Mouse (Mus musculus) right cerebral cortex, postnatal 14 days (tissue): ENCODE data around the gene Eci3.
A peak's percentile ranks its signal among the peaks of the same experiment; 100 is the strongest.
"Not testable (repeated sequence)": the region's sequence is repeated elsewhere in the genome, so short reads cannot be mapped to it uniquely, and the experiment has no call there.

ENCODE experiments used
- DNase-seq: peaks from one replicate; pipeline ENCODE4 v3.0.0; 2022

Eci3 gene

DNA sequence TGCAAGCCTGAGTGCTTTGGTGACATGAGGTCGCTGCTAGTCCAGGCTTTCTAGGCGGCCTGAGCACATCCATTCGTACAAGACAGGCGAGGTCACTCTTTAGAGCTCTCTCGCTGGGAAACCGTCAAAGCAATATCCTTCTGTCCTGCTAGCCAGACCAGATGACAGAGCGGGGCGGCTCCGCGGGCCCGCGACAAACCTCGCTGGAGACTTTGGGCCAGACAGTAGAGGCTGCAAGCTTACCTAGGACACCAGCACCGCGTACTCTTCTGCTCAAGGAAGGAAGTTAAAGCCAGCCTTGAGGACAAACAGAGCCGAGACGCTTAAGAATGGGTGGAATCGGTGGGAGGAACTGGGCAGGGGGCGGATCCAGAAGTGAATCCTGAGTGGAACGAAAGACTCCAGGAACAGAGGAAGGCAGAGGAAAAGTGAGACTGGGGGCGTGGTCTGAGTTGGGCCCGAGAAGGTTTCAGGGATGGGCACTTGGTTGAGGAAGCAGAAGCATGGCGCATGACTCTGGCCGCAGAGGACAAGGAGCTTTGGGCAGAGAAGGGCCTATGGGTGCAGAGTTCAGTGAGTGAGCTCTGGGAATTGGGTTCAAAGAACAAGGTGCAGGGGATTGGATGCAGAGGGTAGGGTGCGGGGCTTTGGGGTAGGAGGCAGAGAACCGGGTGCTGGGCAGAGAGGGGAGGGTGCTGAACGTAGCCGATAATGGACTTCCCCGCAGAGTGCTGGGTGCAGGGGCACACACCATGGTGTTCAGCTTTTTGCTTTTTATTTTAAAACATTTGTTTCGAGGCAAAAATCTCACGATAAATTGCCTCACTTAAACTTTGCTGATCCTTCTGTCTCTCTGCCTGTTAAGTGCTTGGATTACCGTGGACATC lies at the start of gene Eci3:
TSS of gene Eci3 (minus strand) at position 300 of the 887 bp plus-strand sequence.
- no peak for DNase-seq

DNA sequence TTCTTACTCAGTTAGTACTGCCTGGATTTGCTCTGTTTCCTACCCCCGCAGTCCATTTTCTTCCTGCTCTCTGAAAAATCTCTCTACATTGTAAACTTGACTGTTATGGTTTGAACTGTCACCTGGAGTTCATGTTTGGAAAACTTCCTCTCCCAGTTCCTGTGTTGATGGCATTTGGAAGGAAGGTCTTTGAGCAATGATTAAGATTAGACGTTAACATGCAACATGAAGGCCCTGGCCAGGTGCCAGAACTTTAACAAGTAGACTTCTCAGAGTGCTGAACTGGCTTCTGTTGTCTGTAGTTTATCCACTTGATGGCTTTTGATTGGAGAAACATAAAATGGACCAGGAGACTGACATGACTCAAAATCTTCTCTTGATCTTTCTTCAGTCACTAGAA lies 32.3 kb upstream of the Eci3 start:
- peak; percentile 18 for DNase-seq

DNA sequence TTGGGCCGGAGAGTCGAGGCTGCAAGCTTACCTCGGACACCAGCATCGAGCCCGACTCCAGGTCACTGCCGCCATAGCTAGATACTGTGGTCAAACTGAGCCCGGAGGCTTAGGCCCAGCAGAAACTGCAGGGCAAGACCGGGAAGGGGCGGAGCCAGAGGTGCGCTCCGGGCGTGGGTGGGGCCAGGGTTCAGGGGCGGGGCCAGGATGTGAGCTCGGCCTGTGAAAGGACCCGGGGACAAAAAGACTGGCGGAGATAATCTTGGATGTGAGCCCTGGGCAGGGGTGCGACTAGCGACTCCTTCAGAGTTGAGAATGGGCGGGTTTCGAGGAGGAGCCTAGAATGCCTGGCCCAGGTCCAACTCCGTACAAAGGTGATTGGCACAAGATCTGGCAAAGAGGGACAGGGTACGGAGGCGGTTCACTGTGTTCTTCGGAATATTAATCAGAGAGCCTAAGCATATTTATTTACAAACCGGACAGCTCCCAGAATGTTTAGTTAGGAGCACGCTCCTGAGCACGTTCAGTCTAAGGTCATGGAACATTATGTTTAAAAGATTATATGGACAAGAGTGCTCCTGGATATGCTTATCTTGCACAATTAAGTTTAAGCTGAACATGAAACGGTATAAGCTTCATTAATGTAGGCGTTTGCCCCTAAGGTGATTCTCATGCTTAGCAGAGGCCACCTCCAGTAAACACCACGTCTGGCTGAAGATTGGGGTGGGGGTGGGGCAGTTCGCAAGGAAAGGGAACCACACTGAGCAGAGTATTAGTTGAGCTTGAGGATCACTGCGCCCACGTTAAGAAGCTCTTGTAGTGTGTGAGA lies 30.6 kb upstream of the Eci3 start:
- DNase-seq, result peak; percentile 84

DNA sequence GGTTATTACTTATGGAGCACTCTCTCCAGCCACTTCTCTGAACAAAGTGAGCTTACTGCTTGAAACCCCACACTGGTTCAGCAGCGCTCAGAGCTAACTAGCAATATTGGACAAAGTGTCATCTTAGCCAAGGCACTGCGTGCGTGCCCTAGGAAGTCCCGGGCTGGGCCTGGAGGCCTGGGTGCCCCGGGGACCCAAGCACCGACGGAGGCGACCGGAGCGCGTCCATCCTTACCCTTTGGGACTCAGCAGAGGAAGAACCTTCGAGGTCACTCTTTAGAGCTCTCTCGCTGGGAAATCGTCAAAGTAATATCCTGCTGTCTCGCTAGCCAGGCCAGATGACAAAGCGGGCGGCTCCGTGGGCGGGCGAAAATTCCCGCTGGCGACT lies 30.0 kb upstream of the Eci3 start:
- no peak for DNase-seq

DNA sequence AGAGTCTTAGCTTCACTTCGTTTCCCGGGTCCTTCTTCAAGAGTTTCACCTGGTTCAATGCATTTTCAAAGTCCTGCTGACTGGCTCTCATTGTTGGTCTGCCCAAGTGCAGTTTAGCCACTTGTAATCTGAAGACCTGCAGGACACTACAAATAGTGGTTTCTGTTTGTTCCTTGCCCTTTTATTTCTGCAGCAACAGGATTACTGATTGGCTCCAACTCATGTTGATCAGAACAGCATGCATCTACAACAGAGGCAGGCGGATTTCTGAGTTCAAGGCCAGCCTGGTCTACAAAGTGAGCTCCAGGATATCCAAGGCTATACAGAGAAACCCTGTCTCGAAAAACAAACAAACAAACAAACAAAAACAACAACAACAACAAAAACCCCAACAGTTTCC lies 29.5 kb upstream of the Eci3 start:
- DNase-seq, result no peak

DNA sequence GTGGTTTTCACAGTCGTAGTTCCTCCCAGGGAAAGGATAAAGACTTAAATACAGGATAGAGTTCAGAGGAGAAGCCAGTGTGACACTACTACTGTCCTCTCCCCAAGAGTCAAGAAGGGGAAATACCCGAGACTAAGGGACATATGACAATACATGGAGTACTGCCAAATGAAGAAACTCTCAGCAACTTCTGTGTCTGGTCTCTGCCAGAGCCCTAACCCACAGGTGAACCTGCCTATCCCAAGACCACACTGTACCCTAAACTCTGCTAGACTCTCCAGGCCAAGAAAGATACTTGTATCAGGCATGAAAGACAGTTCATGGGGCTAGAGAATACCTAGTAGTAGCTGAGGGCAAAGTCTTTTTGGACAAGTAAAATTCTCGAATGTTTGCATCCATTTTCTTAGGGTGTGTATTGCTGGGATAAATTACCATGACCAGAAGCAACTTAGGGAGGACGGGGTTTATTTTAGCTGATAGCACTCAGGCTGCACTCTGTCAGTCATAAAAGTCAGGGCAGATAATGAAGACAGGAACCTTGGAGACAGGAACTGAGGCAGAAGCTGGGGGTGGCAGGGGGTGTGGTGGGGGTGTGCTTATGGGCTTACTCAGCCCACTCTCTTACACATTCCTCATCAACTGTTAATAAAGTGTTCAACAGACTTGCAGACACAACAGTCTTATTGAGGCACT lies 28.1 kb upstream of the Eci3 start:
- DNase-seq, result no peak

DNA sequence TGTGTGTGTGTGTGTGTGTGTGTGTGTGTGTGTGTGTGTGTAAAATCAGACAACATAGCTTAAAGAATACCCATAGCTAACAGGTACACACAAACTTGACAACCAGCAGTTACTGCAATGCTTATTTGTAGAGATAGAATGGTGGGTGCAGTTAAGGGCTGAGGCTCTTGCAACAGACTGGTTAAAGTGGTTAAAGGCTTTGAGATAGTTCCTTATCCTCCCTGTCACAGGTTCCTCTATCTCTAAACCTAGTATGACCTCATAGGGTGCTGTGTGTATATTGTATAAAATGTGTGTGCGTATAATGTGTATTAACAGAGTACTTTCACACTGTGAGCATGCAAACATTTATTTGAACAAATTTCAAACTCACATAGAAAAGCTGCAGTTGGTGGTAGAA lies 19.9 kb upstream of the Eci3 start:
- not testable (repeated sequence) for DNase-seq

DNA sequence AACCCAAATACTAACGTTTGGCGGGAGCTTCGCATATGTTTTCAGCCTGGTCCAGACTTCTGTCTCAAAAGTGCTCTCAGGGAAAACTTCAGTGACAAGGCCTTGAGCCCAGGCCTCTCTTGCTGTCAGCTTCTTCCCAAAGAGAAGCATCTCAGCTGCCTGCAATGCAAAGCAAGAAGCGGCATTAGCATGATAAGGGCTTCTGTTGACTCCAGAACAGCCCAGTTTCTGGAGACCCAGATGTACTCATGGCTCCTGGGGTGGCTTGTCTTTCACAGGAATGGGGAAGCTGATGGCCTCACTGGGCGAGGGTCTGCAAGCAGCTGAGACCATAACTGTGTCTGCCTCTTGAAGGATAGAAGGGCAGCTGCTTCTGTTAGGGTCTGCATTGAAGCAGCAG lies 15.0 kb upstream of the Eci3 start:
- DNase-seq, result not testable (repeated sequence)

DNA sequence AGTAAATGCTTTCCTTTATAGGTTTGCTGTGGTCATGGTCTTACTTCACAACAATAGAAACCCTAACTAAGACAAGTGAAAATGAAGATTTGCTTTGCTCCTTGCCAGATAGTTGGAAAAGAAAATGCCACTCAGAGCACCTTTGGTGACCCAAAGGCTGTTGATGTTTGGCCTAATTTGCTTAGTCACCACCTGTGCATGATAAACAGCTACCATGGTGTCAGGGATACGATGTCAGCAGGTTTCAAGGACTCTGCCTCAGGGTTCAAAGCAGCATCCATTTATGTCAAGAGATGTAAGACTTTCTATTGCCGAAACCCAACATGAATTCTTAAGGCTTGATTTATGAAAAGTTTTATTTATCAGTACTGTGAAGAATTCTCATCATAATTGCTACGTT lies 13.8 kb upstream of the Eci3 start:
- DNase-seq, result no peak

DNA sequence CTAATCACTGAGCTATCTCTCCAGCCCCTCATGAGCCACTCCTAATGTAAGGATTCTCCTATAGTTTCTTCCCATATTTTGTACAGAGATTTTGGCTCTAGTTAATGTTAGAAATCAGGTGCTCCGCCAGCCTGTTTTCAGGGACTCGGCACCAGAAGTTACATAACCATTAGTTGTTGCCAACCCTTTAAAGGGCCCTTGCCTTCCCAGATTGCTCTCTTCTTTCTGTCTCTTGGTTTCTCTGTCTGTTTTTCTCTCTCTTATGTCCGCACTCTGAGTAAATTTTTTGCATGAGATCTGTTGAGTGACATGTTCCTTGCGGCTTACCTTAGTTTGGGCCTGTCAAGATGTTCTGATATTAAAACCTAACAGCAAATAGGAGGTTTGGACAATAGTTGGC lies 12.5 kb upstream of the Eci3 start:
- no peak for DNase-seq

DNA sequence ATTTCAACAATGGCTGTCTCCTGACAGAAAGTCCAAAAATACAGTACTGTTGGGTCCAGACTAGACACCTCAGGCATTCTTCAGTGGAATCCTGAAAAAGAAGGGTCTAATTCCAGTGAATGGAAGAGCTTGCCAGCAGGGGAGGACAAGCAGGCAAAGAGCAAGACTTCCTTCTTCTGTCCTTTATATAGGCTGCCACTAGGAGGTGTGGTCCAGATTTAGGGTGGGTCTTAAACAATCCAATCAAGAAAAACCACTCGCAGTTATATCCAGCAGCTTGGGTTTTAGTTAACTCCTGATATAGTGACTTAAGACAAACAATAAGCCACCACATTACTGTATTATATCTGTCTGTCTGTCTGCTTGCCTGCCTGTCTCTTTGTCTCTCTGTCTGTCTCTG lies 10.2 kb upstream of the Eci3 start:
- no peak for DNase-seq

DNA sequence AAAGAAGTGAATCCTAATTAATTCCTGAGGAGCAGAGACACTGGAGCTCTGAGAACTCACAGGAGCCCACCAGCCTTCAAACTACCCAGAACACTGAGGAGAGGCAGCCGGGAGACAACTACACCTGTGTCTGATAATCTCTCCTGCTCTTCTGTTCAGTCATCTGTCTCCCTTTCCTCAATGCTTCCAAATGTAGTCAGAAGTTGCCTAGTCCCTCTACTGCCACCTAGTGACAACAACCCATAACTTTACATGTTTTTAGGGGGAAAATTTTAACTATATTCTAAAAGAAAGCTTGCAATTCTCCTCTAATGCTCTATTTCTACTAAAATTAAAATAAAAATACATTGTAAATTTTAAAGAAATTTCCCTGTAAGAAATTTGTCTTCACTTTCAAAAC lies 9.5 kb upstream of the Eci3 start:
- no peak for DNase-seq

DNA sequence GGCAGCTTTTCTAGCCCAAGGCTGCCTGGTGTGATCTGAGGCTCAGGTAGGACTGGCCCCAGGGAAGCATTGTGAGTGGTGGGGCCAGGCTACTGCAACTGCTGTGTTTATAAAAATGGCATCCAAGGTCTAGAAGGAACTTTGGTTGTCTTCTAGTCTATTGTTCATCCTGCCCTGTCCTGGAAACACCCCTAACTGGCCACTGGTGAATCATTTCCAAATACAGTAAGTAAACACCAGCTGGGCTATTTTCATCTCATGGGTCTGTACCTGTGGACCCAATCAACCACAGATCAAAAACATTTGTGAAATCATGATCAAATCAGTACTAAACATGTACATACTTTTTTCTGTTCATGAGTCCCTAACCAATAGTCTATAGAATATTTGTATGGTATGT lies 8.8 kb upstream of the Eci3 start:
- not testable (repeated sequence) for DNase-seq

DNA sequence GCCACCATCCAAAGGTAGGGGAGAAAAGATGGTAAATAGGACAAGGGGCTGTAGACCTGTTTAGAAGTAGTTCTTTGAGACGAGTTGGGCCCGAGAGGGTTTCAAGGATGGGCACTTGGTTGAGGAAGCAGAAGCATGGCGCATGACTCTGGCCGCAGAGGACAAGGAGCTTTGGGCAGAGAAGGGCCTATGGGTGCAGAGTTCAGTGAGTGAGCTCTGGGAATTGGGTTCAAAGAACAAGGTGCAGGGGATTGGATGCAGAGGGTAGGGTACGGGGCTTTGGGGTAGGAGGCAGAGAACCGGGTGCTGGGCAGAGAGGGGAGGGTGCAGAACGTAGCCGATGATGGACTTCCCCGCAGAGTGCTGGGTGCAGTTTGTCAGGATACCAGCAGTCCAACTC lies 2.0 kb upstream of the Eci3 start:
- not testable (repeated sequence) for DNase-seq

DNA sequence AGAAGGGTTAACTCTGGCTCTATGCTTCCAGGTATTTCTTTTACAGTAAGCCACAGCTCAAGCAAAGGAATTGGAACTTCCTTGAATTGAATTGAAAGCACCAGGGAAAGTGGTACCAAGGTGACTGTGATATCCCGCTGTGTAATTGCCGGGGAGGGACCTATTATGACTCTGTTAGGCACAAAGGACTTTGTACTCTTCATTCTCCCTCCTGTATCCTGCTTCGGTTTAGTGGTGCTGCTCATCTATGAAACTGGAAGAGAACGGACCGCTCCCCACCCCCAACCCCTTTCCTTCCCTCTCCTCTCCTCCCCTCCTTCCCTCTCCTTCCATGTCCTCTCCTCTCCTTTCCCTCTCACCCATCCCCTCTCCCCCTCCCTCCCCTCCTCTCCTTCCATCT lies 1.3 kb upstream of the Eci3 start:
- no peak for DNase-seq

DNA sequence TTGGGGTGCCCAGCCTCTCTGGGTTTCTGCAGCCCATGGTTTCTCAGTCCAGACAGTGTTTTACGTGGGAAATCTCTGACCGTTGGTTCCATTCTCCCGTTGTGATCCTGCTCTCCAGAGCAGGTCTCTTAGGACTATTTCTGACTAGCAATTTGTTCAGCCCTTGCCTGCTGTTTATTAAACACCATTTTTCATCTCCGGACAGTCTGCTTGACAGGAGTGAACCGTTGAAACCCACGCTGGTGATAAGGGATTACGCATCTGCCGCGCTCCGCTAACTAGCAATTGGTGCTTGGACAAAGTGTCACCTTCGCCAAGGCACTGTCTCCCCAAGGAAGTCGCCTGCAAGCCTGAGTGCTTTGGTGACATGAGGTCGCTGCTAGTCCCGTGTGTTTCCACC lies 809 bp upstream of the Eci3 start:
- no peak for DNase-seq

DNA sequence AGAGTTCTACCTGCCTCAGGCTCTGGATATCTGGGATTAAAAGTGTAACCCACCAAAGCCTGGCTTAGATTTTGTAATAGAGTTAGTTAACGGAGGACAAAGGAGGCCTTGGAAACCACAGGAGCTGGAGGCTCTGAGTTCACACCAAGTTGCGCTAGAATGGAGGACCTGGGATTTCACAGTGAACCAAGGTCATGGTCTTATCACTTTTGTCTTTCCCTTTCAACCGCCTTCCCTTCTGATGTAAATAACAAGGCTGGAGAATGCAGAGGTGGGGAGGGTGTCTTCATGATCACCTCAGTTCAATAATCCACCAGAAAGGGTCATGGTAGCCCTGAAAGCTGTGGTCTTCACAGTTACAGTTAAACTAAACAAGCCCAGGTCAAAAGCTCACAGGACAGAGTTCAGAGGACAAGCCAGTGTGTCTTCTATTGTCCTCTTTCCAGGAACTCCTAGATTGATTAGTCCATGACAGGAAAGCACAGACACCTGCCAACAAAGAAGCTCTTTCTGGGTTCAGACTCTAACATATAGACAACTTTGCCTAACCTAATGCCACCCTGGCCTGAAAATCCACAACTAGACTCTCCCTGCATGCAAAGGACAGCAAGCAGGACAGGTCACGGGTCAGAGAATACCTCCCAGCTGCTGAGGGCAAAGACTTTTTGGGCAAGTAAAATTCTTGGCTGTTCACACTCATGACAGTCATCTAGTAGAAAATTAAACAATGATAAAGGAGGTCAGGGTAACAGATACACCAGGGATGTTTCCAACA lies 2.4 kb downstream of the Eci3 start:
- no peak for DNase-seq

DNA sequence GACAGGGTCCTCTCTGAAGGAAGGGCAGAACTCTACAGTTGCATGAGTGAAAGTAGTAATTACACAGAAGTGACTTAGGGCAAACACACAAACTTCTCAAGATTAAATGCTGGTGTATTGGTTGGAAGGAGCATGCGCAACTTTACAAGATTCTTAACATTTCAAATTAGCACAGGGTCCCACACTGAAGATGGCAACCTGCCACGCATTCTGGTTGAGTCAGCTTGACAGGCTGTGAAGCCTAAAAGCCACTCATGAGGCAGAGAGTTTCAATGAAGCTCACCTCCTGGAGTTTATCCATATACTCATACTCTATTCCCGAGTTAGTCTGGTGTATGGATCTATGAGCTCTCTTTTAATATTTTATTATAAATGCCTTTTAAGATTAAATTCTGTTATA lies 5.5 kb downstream of the Eci3 start:
- DNase-seq, result not testable (repeated sequence)

DNA sequence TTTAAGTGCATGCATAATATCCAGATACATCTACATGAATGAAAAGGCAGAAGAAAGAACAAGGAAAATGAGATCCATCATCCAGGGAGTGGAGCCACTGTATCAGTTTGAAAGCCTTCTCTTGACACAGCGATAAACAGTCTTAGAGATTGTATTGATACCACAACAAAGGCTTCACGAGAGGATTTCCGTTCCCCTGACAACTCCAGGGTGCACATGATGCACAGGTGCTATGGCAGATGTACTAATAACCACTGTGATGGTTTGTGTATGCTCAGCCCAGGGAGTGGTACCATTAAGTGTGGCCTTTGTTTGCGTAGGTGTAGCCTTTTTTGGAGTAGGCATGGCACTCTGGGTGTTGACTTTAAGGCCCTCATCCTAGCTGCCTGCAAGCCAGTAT lies 6.7 kb downstream of the Eci3 start:
- no peak for DNase-seq

DNA sequence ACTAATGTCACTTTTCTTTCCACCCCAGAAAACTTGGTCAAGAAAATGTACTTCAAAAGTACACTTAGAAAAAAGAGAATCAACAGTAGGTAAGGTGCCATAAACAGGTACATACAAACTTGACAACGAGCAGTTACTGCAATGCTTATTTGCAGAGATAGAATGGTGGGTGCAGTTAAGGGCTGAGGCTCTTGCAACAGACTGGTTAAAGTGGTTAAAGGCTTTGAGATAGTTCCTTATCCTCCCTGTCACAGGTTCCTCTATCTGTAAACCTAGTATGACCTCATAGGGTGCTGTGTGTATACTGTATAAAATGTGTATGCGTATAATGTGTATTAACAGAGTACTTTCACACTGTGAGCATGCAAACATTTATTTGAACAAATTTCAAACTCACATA lies 12.2 kb downstream of the Eci3 start:
- DNase-seq, result not testable (repeated sequence)

DNA sequence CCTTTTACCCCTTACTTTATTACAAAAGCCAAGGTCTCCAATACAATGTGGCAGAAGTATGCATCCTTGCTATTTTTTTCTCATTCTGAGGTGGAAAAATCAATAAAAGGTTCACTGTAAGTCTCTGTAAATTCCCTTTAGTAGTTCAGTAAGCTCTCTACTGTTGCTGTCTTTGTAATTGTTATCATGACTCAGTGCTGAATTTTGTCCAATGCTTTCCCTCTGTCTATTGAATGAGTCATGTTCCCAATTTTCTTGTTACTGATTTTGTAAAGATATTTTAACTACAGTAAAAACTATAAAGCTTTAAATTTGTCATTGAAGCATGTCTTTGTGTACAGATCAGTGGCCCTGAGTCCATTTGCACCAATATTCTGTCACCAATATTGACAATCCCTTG lies 21.2 kb downstream of the Eci3 start:
- no peak for DNase-seq

DNA sequence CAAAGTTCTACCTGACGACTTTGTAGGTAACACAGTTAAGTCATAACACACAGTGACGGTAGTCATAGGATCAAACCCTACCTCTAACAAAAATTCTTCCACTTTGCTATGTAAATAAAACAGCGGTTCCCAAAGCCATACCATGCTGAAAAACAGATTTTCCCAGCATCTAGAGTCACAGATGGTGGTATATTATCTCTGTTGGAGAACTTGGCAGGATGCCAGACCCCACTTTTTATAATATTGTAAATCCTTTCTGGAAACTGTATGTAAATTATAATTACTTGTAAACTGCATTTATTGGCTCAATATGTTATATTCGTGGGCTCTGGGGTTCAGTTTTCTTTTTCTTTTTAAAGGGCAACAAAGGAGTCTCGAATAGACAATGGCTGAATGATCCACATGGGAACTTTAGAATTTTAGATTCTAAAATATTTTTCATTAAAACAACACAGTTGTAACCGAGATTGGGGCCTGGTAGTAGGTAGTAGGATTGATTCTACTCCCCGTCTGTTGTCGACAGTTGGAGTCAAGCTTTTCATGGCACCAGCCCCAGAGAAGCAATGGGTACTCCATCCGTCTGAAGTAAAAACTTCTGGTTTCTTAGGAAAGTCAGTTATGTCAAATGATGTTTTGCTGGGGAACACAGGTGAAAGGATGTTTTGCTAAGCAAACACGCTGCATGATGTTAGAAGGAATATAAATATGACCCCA lies 28.5 kb downstream of the Eci3 start:
- peak; percentile 52 for DNase-seq
